Mouse (Mus musculus) kidney, postnatal 0 days (tissue): Measurements from ENCODE around the gene Cdh26. TPM values are rescaled to one million over a fixed set of nuclear protein-coding genes. Genes with fewer than 3 reads are reported as not detected.

Source experiments
- ATAC-seq: fragments of 200-750 bp; cut with Nextera tagmentation; replicated peaks from 2 replicates; pipeline ENCODE4 v1.8.0; 2017; ENCODE audit warnings: low read depth, moderate number of reproducible peaks, moderate TSS enrichment, moderate library complexity; ENCODE audit not compliant: low FRiP score
- DNase-seq: peaks from one replicate; pipeline ENCODE4 v3.0.0-alpha.2; 2016; ENCODE audit warnings: low spot score
- H3K27ac ChIP-seq: fragments of 300-500 bp; sonication (generic); 2 replicates; pipeline ENCODE4 v1.5.1; 2014; ENCODE audit warnings: mild to moderate bottlenecking
- H3K27me3 ChIP-seq: fragments of 300-500 bp; sonication (generic); 2 replicates; pipeline ENCODE4 v1.6.1; 2014; ENCODE audit warnings: low read length, mixed read lengths; ENCODE audit not compliant: insufficient read depth
- H3K36me3 ChIP-seq: fragments of 300-500 bp; sonication (generic); 2 replicates; pipeline ENCODE4 v1.6.1; 2014; ENCODE audit warnings: low read length, mixed read lengths; ENCODE audit not compliant: insufficient read depth
- H3K4me1 ChIP-seq: fragments of 300-500 bp; sonication (generic); replicated peaks from 2 replicates; pipeline ENCODE4 v1.6.1; 2014; ENCODE audit warnings: antibody characterized with exemption, low read length, mixed read lengths; ENCODE audit not compliant: insufficient read depth
- H3K4me2 ChIP-seq: fragments of 300-500 bp; sonication (generic); 2 replicates; pipeline ENCODE4 v1.6.1; 2014; ENCODE audit warnings: mild to moderate bottlenecking, low read length, moderate library complexity, mixed read lengths
- H3K4me3 ChIP-seq: fragments of 300-500 bp; sonication (generic); replicated peaks from 2 replicates; pipeline ENCODE4 v1.5.1; 2014; ENCODE audit warnings: low read depth, low read length
- H3K9ac ChIP-seq: fragments of 300-500 bp; sonication (generic); 2 replicates; pipeline ENCODE4 v1.6.1; 2014; ENCODE audit warnings: low read depth, low read length
- H3K9me3 ChIP-seq: fragments of 300-500 bp; sonication (generic); replicated peaks from 2 replicates; pipeline ENCODE4 v1.6.1; 2016; ENCODE audit warnings: low read length, inconsistent platforms, mixed read lengths
- CTCF ChIP-seq: IDR thresholded peaks from 2 replicates; pipeline ENCODE4 v1.5.1; 2016; ENCODE audit warnings: antibody characterized with exemption, low read depth, mild to moderate bottlenecking, moderate library complexity
- WGBS: fragments of 180-500 bp; shearing (Covaris S2); extraction: QIAGEN DNeasy Blood & Tissue Kit; methylation state at CpG from one replicate; pipeline ENCODE4 v1.1.7; 2014; 5-methylcytosine and 5-hydroxymethylcytosine counted together
- polyA plus RNA-seq: library from polyadenylated mRNA; unstranded; fragments of >200 nt; fragmentation: Nextera tagmentation; extraction: Ambion mirVana; gene quantifications from 2 replicates; pipeline ENCODE4 v1.2.1, GENCODE M21; 2015

Gene Cdh26
- polyA plus RNA-seq, 1 experiment from 2014 or later, result 0.17 TPM

- Histone ChIP-seq H3K4me1 (peaks cover 6% of the 10 kb centered on the region; the same call in 1 of the 2 replicates), H3K27me3 (no peaks in the 10 kb centered on the region), H3K9ac (no peak overlapping the region), H3K4me3 (no peak overlapping the region), H3K4me2 (no peak overlapping the region), H3K9me3 (no peaks in the 10 kb centered on the region), H3K27ac (no peak overlapping the region), H3K36me3 (no peaks in the 10 kb centered on the region)
- WGBS, result 97% methylated on average over 2 of the region's 2 CpGs
- ATAC-seq (no peak), DNase-seq (no peak)
- no peak for TF ChIP-seq CTCF
These were observed 65.5 kb downstream of the Cdh26 start for GRCm38 (mm10) chr2:178495816-178496215.

GRCm38 (mm10) chr2:178497900-178498299, 67.6 kb downstream of the Cdh26 start:
- peaks cover 6% of the 10 kb centered on the region; the same call in 1 of the 2 replicates for H3K4me1 ChIP-seq
- H3K27ac ChIP-seq, result no peak overlapping the region
- H3K9me3 ChIP-seq, result no peaks in the 10 kb centered on the region
- H3K4me3 ChIP-seq, result no peak overlapping the region
- H3K36me3 ChIP-seq, result no peaks in the 10 kb centered on the region
- ATAC-seq (no peak), DNase-seq (no peak)
- no peaks in the 10 kb centered on the region for H3K27me3 ChIP-seq
- H3K9ac ChIP-seq, result no peak overlapping the region
- no peak for TF ChIP-seq CTCF
- H3K4me2 ChIP-seq, result no peak overlapping the region
- 62% methylated on average over 1 of the region's 1 CpGs for WGBS

GRCm38 (mm10) chr2:178498409-178498808, 68.1 kb downstream of the Cdh26 start:
- H3K9ac ChIP-seq, result no peak overlapping the region
- DNase-seq, result peak; percentile 31

GRCm38 (mm10) chr2:178502469-178502868, 72.1 kb downstream of the Cdh26 start:
- Histone ChIP-seq H3K9ac (no peak overlapping the region), H3K4me3 (no peak overlapping the region), H3K9me3 (no peaks in the 10 kb centered on the region), H3K4me1 (no peaks in the 10 kb centered on the region), H3K4me2 (no peak overlapping the region), H3K36me3 (no peaks in the 10 kb centered on the region), H3K27me3 (no peaks in the 10 kb centered on the region), H3K27ac (no peak overlapping the region)
- TF ChIP-seq CTCF, result no peak
- DNase-seq, result no peak
- WGBS, result 67% methylated on average over 10 of the region's 10 CpGs
- ATAC-seq, result no peak

More at GRCm38 (mm10) chr2:178498409-178498808, 68.1 kb downstream of the Cdh26 start:
- WGBS, result 55% methylated on average over 5 of the region's 5 CpGs
- H3K4me2 ChIP-seq, result no peak overlapping the region
- H3K36me3 ChIP-seq, result no peaks in the 10 kb centered on the region
- TF ChIP-seq CTCF, result no peak
- no peaks in the 10 kb centered on the region for H3K9me3 ChIP-seq
- H3K27ac ChIP-seq, result no peak overlapping the region
- H3K4me1 ChIP-seq, result peaks cover 6% of the 10 kb centered on the region; the same call in 1 of the 2 replicates
- no peak overlapping the region for H3K4me3 ChIP-seq
- ATAC-seq, result no peak
- no peaks in the 10 kb centered on the region for H3K27me3 ChIP-seq

- no peak overlapping the region for H3K9ac ChIP-seq
- no peak for DNase-seq
- no peak overlapping the region for H3K4me3 ChIP-seq
- no peaks in the 10 kb centered on the region for H3K27me3 ChIP-seq
- no peaks in the 10 kb centered on the region for H3K4me1 ChIP-seq
- ATAC-seq, result no peak
- H3K36me3 ChIP-seq, result no peaks in the 10 kb centered on the region
- no peak overlapping the region for H3K27ac ChIP-seq
- TF ChIP-seq CTCF, result no peak
- H3K9me3 ChIP-seq, result no peaks in the 10 kb centered on the region
- 16% methylated on average over 12 of the region's 12 CpGs for WGBS
- H3K4me2 ChIP-seq, result no peak overlapping the region
These were observed 75.7 kb downstream of the Cdh26 start for GRCm38 (mm10) chr2:178506056-178506455.

GRCm38 (mm10) chr2:178507379-178508014, 77.2 kb downstream of the Cdh26 start:
- DNase-seq (peak; percentile 79), ATAC-seq (peak; percentile 40; the same call in 1 of the 2 replicates)
- Histone ChIP-seq H3K4me2 (no peak overlapping the region), H3K4me1 (no peaks in the 10 kb centered on the region), H3K4me3 (no peak overlapping the region), H3K36me3 (no peaks in the 10 kb centered on the region), H3K9me3 (no peaks in the 10 kb centered on the region), H3K9ac (no peak overlapping the region), H3K27ac (no peak overlapping the region), H3K27me3 (no peaks in the 10 kb centered on the region)
- WGBS, result 28% methylated on average over 6 of the region's 6 CpGs
- TF ChIP-seq CTCF, result peak; percentile 94
